Mouse (Mus musculus): ENCODE results near the gene Cabp2. TPM values are rescaled to one million over a fixed set of nuclear protein-coding genes. Genes with fewer than 3 reads are reported as not detected.

Gene Cabp2
- not detected for polyA plus RNA-seq (2017; shearing (Covaris generic))

GRCm38 (mm10) chr19:4081394-4081793 lies at the start of gene Cabp2:
Gene Cabp2 (plus strand): TSS chr19:4081578.

GRCm38 (mm10) chr19:4037788-4038232 lies 43.6 kb upstream of the Cabp2 start, which contains the start of gene Gstp1:
Gene Gstp1 (minus strand): TSS chr19:4037985.

GRCm38 (mm10) chr19:4045966-4046865 lies 35.2 kb upstream of the Cabp2 start, which contains the start of gene Gstp2:
Gene Gstp2 (minus strand): TSS chr19:4046023.

DNA sequence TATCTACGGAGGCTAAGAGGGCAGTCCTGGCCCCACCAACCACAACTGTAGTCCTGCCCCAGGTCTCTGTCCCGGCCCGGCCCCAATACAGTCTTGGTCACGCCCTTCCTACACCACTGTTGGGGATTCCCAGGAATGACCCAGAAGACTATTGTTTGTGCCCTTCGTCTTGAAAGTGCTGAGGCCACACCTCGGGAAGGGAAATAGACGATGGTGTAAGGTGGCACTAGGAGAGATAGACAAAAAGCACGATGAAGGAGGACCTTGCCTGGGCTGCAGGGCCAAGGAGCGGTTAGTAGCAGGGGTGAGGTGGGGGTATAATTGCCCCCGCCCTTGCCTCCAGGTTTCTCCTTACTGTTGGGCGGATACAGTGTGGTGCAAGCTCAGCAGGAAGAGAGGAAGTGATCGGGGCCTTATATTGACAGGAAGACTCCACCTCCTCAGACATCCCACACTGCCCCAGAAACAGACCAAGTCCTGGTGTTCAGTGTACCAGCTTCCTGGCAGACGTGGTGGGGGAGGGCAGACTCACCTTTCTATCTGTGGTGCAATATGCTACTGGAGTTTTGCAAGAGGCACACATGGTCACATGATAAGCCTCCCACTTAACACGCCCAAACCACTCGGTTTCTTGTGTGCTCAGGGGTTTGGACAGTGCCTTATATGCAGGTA lies 22.2 kb upstream of the Cabp2 start, which contains the start of gene Gstp3:
Gstp3 (minus strand) TSS at position 501 of the 672 bp plus-strand sequence.

GRCm38 (mm10) chr19:4096642-4097440 lies 15.5 kb downstream of the Cabp2 start, which contains the start of gene Cdk2ap2:
Gene Cdk2ap2 (plus strand): TSS chr19:4097182.

DNA sequence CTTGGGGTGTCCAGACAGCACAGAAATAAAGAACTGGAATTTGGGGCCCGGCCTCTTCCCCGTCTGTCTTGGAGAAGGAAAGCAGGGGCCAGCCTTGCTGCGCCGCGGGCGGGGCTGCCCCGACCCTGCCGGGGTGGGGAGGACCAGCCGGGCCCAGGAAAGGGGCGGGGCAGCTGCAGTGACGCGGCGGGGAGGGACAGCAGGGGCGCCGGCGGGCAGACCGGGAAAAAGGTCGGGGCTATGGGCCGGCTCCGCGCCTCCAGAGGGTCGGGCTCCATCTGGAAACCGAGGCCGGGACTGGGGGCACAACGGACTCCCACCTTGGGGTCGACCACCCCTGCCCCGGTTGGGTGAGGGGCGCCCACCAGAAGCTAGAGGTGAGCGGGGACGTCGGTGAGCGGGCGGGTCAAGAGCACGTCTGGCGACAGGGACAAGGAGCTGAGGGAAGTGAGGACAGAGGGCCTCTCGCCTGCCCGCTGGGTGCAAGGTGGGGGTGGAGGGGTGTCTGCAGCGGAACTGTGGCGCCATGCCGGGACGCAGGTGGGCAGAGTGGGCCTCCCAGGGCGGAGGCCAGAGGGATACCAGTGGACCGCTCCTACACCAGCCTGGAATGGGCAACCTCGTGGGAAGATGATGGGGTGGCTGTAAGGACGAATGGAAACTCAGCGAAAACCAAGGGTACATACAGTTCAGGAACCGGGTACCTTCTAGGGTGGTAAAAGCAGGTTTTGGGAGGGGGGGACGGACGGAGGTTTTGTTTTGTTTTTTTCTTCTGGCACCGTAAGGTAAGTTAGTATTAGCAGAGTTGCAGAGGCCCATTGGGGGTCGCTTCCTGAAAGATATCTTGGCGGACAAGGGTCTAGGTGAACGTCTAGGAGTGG lies 18.7 kb downstream of the Cabp2 start, which contains the start of gene Pitpnm1:
Pitpnm1 (plus strand) TSS at position 162 of the 881 bp plus-strand sequence.

DNA sequence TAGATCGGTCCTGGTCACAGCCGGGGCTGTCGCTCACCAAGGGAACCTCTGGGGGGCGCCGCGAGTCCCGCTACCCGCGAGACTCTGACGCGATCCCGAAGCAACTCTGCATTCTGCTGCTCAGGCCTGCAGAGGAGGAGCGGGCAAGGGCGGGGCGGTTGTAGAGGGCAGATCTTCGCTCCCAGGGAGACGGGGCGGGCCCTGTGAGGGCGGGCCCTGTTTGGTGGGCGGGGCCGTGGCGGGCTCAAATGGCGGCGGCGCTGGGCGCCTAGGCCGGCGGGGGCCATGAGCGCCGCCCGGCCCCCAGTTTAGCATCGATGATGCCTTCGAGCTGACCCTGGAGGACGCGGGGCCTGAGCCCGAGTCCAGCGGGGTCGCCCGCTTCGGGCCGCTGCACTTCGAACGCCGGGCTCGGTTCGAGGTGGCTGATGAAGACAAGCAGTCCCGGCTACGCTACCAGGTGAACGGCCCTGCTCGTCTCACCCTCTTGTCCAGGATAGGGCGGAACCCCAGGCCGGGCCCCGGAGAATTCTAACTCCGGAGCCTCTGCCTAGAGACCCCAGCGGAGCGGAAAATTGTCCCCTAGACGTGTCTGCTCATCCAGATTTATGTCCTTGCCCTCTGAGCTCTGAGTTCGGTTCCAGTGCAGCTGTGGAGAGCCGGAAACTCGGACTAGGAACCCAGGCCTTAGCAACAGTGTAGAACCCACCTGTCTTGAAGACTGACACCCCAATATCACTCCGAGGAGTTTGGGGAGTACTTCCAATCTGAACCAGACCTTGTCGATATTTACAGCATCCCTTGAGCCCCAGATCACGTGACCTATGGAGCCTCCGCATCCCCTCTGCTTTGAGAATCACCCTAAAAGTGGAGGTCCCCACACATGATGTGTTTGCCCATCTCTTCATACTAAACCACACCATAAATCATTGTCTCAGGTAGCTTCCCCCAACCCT lies 44.6 kb downstream of the Cabp2 start, which contains the start of gene Aip:
Aip (minus strand) TSS at position 118 of the 956 bp plus-strand sequence.

Other genes starting within 250 kb of the Cabp2 start
- gene Chka, start 229.8 kb upstream of the Cabp2 start, polyA plus RNA-seq (2017; shearing (Covaris generic)) = 10 to 100 TPM; 15.3 to 18.1 TPM
- gene Tcirg1, start 174.4 kb upstream of the Cabp2 start, polyA plus RNA-seq (2017; shearing (Covaris generic)) = 10 to 100 TPM; 69.0 to 87.5 TPM
- 100 to 1,000 TPM; 135 to 181 TPM for gene Ndufs8, start 168.8 kb upstream of the Cabp2 start, polyA plus RNA-seq (2017; shearing (Covaris generic))
- under 1 TPM; 0.34 to 0.40 TPM for gene Aldh3b1, start 151.8 kb upstream of the Cabp2 start, polyA plus RNA-seq (2017; shearing (Covaris generic))
- 10 to 100 TPM; 45.3 to 51.4 TPM for gene Unc93b1, start 146.4 kb upstream of the Cabp2 start, polyA plus RNA-seq (2017; shearing (Covaris generic))
- gene Aldh3b3, start 122.9 kb upstream of the Cabp2 start, polyA plus RNA-seq (2017; shearing (Covaris generic)) = under 1 TPM; 0.24 to 0.86 TPM
- gene Aldh3b2, start 109.2 kb upstream of the Cabp2 start, polyA plus RNA-seq (2017; shearing (Covaris generic)) = under 1 TPM in 1 of 2 experiments, not detected in 1; 0.20 TPM
- gene Acy3, start 95.0 kb upstream of the Cabp2 start, polyA plus RNA-seq (2017; shearing (Covaris generic)) = under 1 TPM in 1 of 2 experiments, not detected in 1; 0.36 TPM
- gene Tbx10, start 88.8 kb upstream of the Cabp2 start, polyA plus RNA-seq (2017; shearing (Covaris generic)) = 1 to 10 TPM in 1 of 2 experiments, not detected in 1; 1.2 TPM
- 10 to 100 TPM; 14.8 to 15.3 TPM for gene Nudt8, start 81.0 kb upstream of the Cabp2 start, polyA plus RNA-seq (2017; shearing (Covaris generic))
- gene Gm49405, start 81.0 kb upstream of the Cabp2 start, polyA plus RNA-seq (2017; shearing (Covaris generic)) = 1 to 10 TPM; 1.2 to 4.0 TPM
- 1 to 10 TPM in 1 of 2 experiments, under 1 TPM in 1; 0.68 to 4.7 TPM for gene Doc2g, start 78.3 kb upstream of the Cabp2 start, polyA plus RNA-seq (2017; shearing (Covaris generic))
- gene Ndufv1, start 68.8 kb upstream of the Cabp2 start, polyA plus RNA-seq (2017; shearing (Covaris generic)) = 100 to 1,000 TPM; 152 to 159 TPM
- 100 to 1,000 TPM; 537 to 539 TPM for gene Gstp1, start 43.6 kb upstream of the Cabp2 start, polyA plus RNA-seq (2017; shearing (Covaris generic))
- 10 to 100 TPM in 1 of 2 experiments, 1 to 10 TPM in 1; 3.0 to 16.9 TPM for gene Gstp2, start 35.6 kb upstream of the Cabp2 start, polyA plus RNA-seq (2017; shearing (Covaris generic))
- gene Gstp3, start 22.0 kb upstream of the Cabp2 start, polyA plus RNA-seq (2017; shearing (Covaris generic)) = 100 to 1,000 TPM in 1 of 2 experiments, 10 to 100 TPM in 1; 94.0 to 111 TPM
- gene Cdk2ap2, start 15.6 kb downstream of the Cabp2 start, polyA plus RNA-seq (2017; shearing (Covaris generic)) = 100 to 1,000 TPM; 834 to 888 TPM
- gene Pitpnm1, start 18.4 kb downstream of the Cabp2 start, polyA plus RNA-seq (2017; shearing (Covaris generic)) = 100 to 1,000 TPM; 344 to 350 TPM
- gene Aip, start 44.3 kb downstream of the Cabp2 start, polyA plus RNA-seq (2017; shearing (Covaris generic)) = 100 to 1,000 TPM; 182 to 196 TPM
- gene Gpr152, start 58.2 kb downstream of the Cabp2 start, polyA plus RNA-seq (2017; shearing (Covaris generic)) = 1 to 10 TPM in 1 of 2 experiments, under 1 TPM in 1; 0.18 to 1.7 TPM
- under 1 TPM; 0.38 to 0.82 TPM for gene Cabp4, start 62.5 kb downstream of the Cabp2 start, polyA plus RNA-seq (2017; shearing (Covaris generic))
- gene Coro1b, start 67.0 kb downstream of the Cabp2 start, polyA plus RNA-seq (2017; shearing (Covaris generic)) = 100 to 1,000 TPM; 373 to 413 TPM
- 1,000 to 10,000 TPM; 1,211 to 1,532 TPM for gene Ptprcap, start 72.0 kb downstream of the Cabp2 start, polyA plus RNA-seq (2017; shearing (Covaris generic))
- 10 to 100 TPM; 46.4 to 51.4 TPM for gene Rps6kb2, start 81.8 kb downstream of the Cabp2 start, polyA plus RNA-seq (2017; shearing (Covaris generic))
- 10 to 100 TPM; 19.4 to 27.5 TPM for gene Carns1, start 93.9 kb downstream of the Cabp2 start, polyA plus RNA-seq (2017; shearing (Covaris generic))
- gene Tbc1d10c, start 109.7 kb downstream of the Cabp2 start, polyA plus RNA-seq (2017; shearing (Covaris generic)) = 100 to 1,000 TPM; 738 to 929 TPM
- 1,000 to 10,000 TPM; 1,029 to 1,265 TPM for gene Ppp1ca, start 110.5 kb downstream of the Cabp2 start, polyA plus RNA-seq (2017; shearing (Covaris generic))
- gene Rad9a, start 120.1 kb downstream of the Cabp2 start, polyA plus RNA-seq (2017; shearing (Covaris generic)) = 100 to 1,000 TPM in 1 of 2 experiments, 10 to 100 TPM in 1; 59.1 to 116 TPM
- gene Clcf1, start 132.7 kb downstream of the Cabp2 start, polyA plus RNA-seq (2017; shearing (Covaris generic)) = 10 to 100 TPM; 27.4 to 50.0 TPM
- not detected for gene AC109138.7, start 132.8 kb downstream of the Cabp2 start, polyA plus RNA-seq (2017; shearing (Covaris generic))
- gene Pold4, start 150.3 kb downstream of the Cabp2 start, polyA plus RNA-seq (2017; shearing (Covaris generic)) = 100 to 1,000 TPM; 107 to 109 TPM
- gene Ssh3, start 187.6 kb downstream of the Cabp2 start, polyA plus RNA-seq (2017; shearing (Covaris generic)) = under 1 TPM; 0.23 to 0.65 TPM
- gene Ankrd13d, start 201.6 kb downstream of the Cabp2 start, polyA plus RNA-seq (2017; shearing (Covaris generic)) = 1 to 10 TPM; 5.6 to 7.5 TPM
- 100 to 1,000 TPM; 240 to 286 TPM for gene Grk2, start 224.6 kb downstream of the Cabp2 start, polyA plus RNA-seq (2017; shearing (Covaris generic))